Mouse (Mus musculus) stomach, postnatal 0 days (tissue): ENCODE results near the gene Kank4. TPM values are rescaled to one million over a fixed set of nuclear protein-coding genes. Genes with fewer than 3 reads are reported as not detected.
"Not testable (repeated sequence)": the region's sequence is repeated elsewhere in the genome, so short reads cannot be mapped to it uniquely, and the experiment has no call there.

Source experiments
- ATAC-seq: fragments of 200-750 bp; cut with Nextera tagmentation; 2 replicates; pipeline ENCODE4 v1.8.0; 2017; ENCODE audit not compliant: low FRiP score, low TSS enrichment
- DNase-seq: peaks from one replicate; pipeline ENCODE4 v3.0.0-alpha.2; 2016; ENCODE audit warnings: low spot score
- H3K27ac ChIP-seq: fragments of 300-500 bp; sonication (generic); replicated peaks from 2 replicates; pipeline ENCODE4 v1.5.1; 2014; ENCODE audit warnings: mild to moderate bottlenecking, control low read depth
- H3K27me3 ChIP-seq: fragments of 300-500 bp; sonication (generic); 2 replicates; pipeline ENCODE4 v1.6.1; 2014; ENCODE audit warnings: low read length; ENCODE audit not compliant: control insufficient read depth, insufficient read depth
- H3K36me3 ChIP-seq: fragments of 300-500 bp; sonication (generic); 2 replicates; pipeline ENCODE4 v1.6.1; 2014; ENCODE audit warnings: low read length, mixed read lengths; ENCODE audit not compliant: control insufficient read depth, insufficient read depth
- H3K4me1 ChIP-seq: fragments of 300-500 bp; sonication (generic); replicated peaks from 2 replicates; pipeline ENCODE4 v1.6.1; 2014; ENCODE audit warnings: antibody characterized with exemption; ENCODE audit not compliant: control insufficient read depth, insufficient read depth
- H3K4me2 ChIP-seq: fragments of 300-500 bp; sonication (generic); replicated peaks from 2 replicates; pipeline ENCODE4 v1.6.1; 2014; ENCODE audit warnings: low read depth, mild to moderate bottlenecking, control low read depth, moderate library complexity
- H3K4me3 ChIP-seq: fragments of 300-500 bp; sonication (generic); 2 replicates; pipeline ENCODE4 v1.5.1; 2014; ENCODE audit warnings: low read depth, low read length, control low read depth
- H3K9ac ChIP-seq: fragments of 300-500 bp; sonication (generic); 2 replicates; pipeline ENCODE4 v1.6.1; 2014; ENCODE audit warnings: mild to moderate bottlenecking, low read length, control low read depth, mixed read lengths
- H3K9me3 ChIP-seq: fragments of 300-500 bp; sonication (generic); 2 replicates; pipeline ENCODE4 v1.6.1; 2016; ENCODE audit warnings: low read length; ENCODE audit not compliant: control insufficient read depth
- CTCF ChIP-seq: IDR thresholded peaks from 2 replicates; pipeline ENCODE4 v1.5.1; 2016; ENCODE audit warnings: antibody characterized with exemption, low read depth, mild to moderate bottlenecking, moderate library complexity
- EP300 ChIP-seq: optimal IDR thresholded peaks from 2 replicates; pipeline ENCODE3; 2016; ENCODE audit warnings: antibody characterized with exemption
- whole genome bisulfite sequencing: fragments of 180-500 bp; shearing (Covaris S2); extraction: QIAGEN DNeasy Blood & Tissue Kit; methylation state at CpG from one replicate; pipeline ENCODE4 v1.1.7; 2014; 5-methylcytosine and 5-hydroxymethylcytosine counted together
- polyA plus RNA-seq: library from polyadenylated mRNA; unstranded; fragments of >200 nt; fragmentation: Nextera tagmentation; extraction: Ambion mirVana; gene quantifications from 2 replicates; pipeline ENCODE4 v1.2.1, GENCODE M21; 2015

The Kank4 gene
- polyA plus RNA-seq, 1 experiment from 2014 or later, result 0.41 TPM

DNA sequence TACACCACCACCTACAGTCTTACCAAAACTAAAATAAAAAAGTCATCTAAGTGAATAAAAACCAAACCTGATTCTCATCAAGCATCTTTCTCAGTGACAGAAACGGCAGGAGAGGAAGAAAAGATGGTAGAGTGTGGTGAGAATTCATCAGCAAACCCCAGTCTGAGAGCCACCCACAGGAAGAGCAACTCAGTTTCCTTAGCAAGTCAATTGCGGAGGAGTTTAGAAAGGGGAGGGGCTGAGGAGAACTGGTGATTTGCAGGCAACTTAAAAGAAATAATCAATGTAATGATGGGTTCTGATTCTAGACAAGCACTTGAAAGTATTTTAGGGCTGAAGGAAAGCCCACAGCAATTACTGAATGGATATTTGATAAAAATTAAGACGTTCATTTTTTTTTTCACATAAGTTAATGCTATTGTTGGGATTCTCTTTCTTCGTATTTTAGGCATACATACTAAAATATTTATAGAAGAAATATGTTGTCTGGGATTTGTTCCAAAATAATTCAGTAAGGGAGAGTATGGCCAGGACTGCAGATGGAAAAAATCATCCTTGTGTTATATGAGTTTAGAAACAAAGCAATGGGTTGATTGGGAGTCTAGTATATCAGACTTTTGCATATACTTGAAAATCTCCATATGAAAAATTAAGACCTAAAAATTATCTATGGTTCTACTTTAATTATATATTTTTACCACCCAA, 41.0 kb upstream of the Kank4 start:
- no peak overlapping the region for H3K27ac ChIP-seq
- 35% methylated on average over 4 of the region's 4 CpGs for WGBS

DNA sequence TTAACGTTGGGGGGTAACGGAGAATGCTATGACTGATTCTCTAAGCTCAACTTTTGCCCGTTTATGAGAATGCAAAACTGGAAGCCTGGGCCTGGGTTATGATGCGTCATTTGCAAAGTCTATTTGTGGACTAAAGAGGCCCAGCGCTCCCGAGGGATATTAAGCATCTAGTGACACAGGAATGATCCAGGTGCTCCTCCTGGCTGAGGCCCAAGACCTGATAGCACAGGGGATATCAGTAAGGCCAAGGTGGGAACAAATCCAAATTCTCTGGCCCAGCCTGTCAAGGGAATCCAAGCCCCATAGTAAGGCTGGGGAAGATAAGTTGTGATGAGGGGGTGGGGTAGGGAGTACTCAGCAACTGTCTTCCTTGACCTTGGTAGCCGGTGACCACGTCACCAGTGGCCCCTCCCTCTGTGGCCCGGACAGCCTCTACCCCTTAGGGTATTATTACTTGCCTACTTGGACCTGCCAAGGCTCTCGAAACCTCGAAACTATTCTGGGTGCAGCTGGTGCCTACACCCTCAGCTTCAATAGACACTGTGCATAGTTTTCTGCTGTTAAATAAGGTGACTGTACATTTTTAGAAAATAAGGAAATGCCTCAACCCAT, 39.8 kb upstream of the Kank4 start:
- Histone ChIP-seq H3K27me3 (no peaks in the 10 kb centered on the region), H3K4me1 (no peaks in the 10 kb centered on the region), H3K36me3 (no peaks in the 10 kb centered on the region), H3K4me3 (no peak overlapping the region), H3K9me3 (no peaks in the 10 kb centered on the region), H3K4me2 (no peak overlapping the region), H3K27ac (no peak overlapping the region), H3K9ac (no peak overlapping the region)
- TF ChIP-seq EP300 (no peak), CTCF (no peak)
- peak; percentile 26; the same call in 1 of the 2 replicates for ATAC-seq
- no peak for DNase-seq
- 56% methylated on average over 11 of the region's 11 CpGs for WGBS

More for the DNA sequence above, 41.0 kb upstream of the Kank4 start:
- no peak for DNase-seq
- Histone ChIP-seq H3K9ac (no peak overlapping the region), H3K4me1 (no peaks in the 10 kb centered on the region), H3K27me3 (no peaks in the 10 kb centered on the region), H3K36me3 (no peaks in the 10 kb centered on the region), H3K9me3 (no peaks in the 10 kb centered on the region), H3K4me2 (no peak overlapping the region), H3K4me3 (no peak overlapping the region)
- TF ChIP-seq EP300, result no peak
- TF ChIP-seq CTCF, result no peak
- no peak for ATAC-seq

DNA sequence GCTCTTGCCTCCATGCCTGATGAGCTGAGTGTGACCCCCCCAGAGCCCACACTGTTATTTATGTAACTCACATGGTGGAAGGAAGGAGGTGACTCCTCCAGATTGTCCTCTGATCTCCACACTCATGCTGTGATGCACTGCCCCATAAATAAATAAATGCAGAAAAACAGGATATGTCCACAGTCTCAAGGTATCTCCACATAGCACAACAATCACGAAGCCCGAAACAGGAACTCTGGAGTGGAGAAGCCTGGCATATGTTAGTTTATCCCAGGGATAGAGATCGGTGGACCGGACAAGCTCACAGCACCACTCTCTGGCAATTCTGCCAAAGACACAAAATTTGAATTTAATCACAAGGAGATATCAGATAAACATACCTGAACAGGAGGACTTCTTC, 36.6 kb upstream of the Kank4 start:
- Histone ChIP-seq H3K9ac (no peak overlapping the region), H3K27ac (no peak overlapping the region), H3K27me3 (no peaks in the 10 kb centered on the region), H3K4me2 (no peak overlapping the region), H3K4me1 (no peaks in the 10 kb centered on the region), H3K36me3 (no peaks in the 10 kb centered on the region), H3K9me3 (no peaks in the 10 kb centered on the region), H3K4me3 (no peak overlapping the region)
- WGBS, result 92% methylated on average over 4 of the region's 4 CpGs
- DNase-seq (no peak), ATAC-seq (no peak)
- TF ChIP-seq CTCF, result no peak
- no peak for TF ChIP-seq EP300

GRCm38 (mm10) chr4:98850485-98850884, 33.1 kb upstream of the Kank4 start:
- H3K27ac ChIP-seq, H3K4me2 ChIP-seq, DNase-seq, H3K4me3 ChIP-seq, H3K4me1 ChIP-seq, H3K27me3 ChIP-seq, ATAC-seq, H3K9me3 ChIP-seq, H3K36me3 ChIP-seq, H3K9ac ChIP-seq: not testable (repeated sequence)
- WGBS, result 61% methylated on average over 1 of the region's 1 CpGs

DNA sequence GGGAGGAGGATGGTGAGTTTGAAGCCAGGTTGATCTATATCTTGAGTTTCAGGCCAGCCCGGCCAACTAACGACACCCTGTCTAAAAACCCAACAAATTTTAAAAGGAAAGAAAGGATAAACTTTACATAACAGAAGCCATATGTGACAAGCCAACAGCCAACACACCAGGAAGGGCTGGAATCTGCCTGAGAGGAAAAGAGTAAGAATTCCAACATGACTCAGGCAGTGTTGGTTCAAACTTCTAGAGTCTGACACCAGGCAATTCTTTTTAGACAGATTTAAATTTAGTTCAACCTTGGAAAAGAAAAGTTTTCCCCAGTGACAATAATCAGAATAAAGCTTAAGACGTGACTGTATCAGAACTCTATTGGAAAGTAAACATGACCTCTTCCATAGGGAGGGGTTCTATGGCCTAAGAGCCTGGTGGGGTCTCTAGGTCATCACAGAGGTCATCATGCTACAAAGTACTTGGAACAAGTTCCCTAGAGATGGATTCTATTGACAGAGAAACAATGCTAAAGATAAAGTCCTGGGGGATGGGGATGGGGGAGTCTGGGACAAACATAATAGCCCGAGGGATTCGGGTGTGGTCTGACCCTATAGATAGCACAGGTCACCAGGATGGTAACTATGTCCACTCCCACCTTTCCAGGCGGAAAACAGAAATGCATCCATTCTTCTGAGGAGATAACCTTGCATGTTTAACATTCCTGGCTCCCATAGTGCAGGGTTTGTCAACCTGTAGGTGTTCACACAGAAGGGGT, 30.0 kb upstream of the Kank4 start:
- Histone ChIP-seq H3K27ac (no peak overlapping the region), H3K9me3 (no peaks in the 10 kb centered on the region), H3K9ac (no peak overlapping the region), H3K4me1 (no peaks in the 10 kb centered on the region), H3K4me2 (no peak overlapping the region), H3K36me3 (no peaks in the 10 kb centered on the region), H3K4me3 (no peak overlapping the region), H3K27me3 (no peaks in the 10 kb centered on the region)
- ATAC-seq (no peak), DNase-seq (no peak)
- TF ChIP-seq EP300, result no peak
- no peak for TF ChIP-seq CTCF
- WGBS, result 24% methylated on average over 6 of the region's 6 CpGs

GRCm38 (mm10) chr4:98846396-98846795, 29.1 kb upstream of the Kank4 start:
- ATAC-seq, result no peak
- Histone ChIP-seq H3K27me3 (no peaks in the 10 kb centered on the region), H3K9ac (no peak overlapping the region), H3K36me3 (no peaks in the 10 kb centered on the region), H3K9me3 (no peaks in the 10 kb centered on the region), H3K4me2 (no peak overlapping the region), H3K4me3 (no peak overlapping the region), H3K27ac (no peak overlapping the region), H3K4me1 (no peaks in the 10 kb centered on the region)
- WGBS, result 28% methylated on average over 3 of the region's 3 CpGs
- no peak for DNase-seq
- no peak for TF ChIP-seq CTCF
- TF ChIP-seq EP300, result no peak
